Mouse (Mus musculus) forebrain, postnatal 0 days (tissue): ENCODE results near the gene P2ry4. TPM values are rescaled to one million over a fixed set of nuclear protein-coding genes. Genes with fewer than 3 reads are reported as not detected.
A peak's percentile ranks its signal among the peaks of the same experiment; 100 is the strongest.

ENCODE experiments used
- ATAC-seq: fragments of 200-750 bp; cut with Nextera tagmentation; 2 replicates; pipeline ENCODE4 v1.8.0; 2017; ENCODE audit warnings: mild to moderate bottlenecking, moderate library complexity
- DNase-seq: peaks from one replicate; pipeline ENCODE4 v3.0.0-alpha.2; 2015
- H3K27ac ChIP-seq: fragments of 300-500 bp; sonication (generic); 2 replicates; pipeline ENCODE4 v1.5.1; 2014; ENCODE audit warnings: low read depth, mild to moderate bottlenecking, antibody characterized with exemption, low read length, moderate library complexity, mixed read lengths
- H3K27me3 ChIP-seq: fragments of 300-500 bp; sonication (generic); 2 replicates; pipeline ENCODE4 v1.6.1; 2014; ENCODE audit warnings: mild to moderate bottlenecking, low read length, mixed read lengths; ENCODE audit not compliant: insufficient read depth
- H3K36me3 ChIP-seq: fragments of 300-500 bp; sonication (generic); 2 replicates; pipeline ENCODE4 v1.6.1; 2014; ENCODE audit warnings: mild to moderate bottlenecking, moderate library complexity; ENCODE audit not compliant: insufficient read depth
- H3K4me1 ChIP-seq: fragments of 300-500 bp; sonication (generic); 2 replicates; pipeline ENCODE4 v1.6.1; 2014; ENCODE audit warnings: antibody characterized with exemption; ENCODE audit not compliant: insufficient read depth
- H3K4me2 ChIP-seq: fragments of 300-500 bp; sonication (generic); 2 replicates; pipeline ENCODE4 v1.6.1; 2014; ENCODE audit warnings: low read depth, mild to moderate bottlenecking, moderate library complexity
- H3K4me3 ChIP-seq: fragments of 300-500 bp; sonication (generic); 2 replicates; pipeline ENCODE4 v1.5.1; 2014; ENCODE audit warnings: low read depth, low read length, mixed read lengths
- H3K9ac ChIP-seq: fragments of 300-500 bp; sonication (generic); 2 replicates; pipeline ENCODE4 v1.6.1; 2014; ENCODE audit warnings: mild to moderate bottlenecking
- H3K9me3 ChIP-seq: fragments of 300-500 bp; sonication (generic); 2 replicates; pipeline ENCODE4 v1.6.1; 2016; ENCODE audit warnings: low read length
- CTCF ChIP-seq: sonication (generic); IDR thresholded peaks from 2 replicates; pipeline ENCODE4 v1.5.1; 2016; ENCODE audit warnings: antibody characterized with exemption, control low read depth, low read depth
- WGBS: fragments of 180-500 bp; shearing (Covaris S2); extraction: QIAGEN DNeasy Blood & Tissue Kit; methylation state at CpG from one replicate; pipeline ENCODE4 v1.1.7; 2014; 5-methylcytosine and 5-hydroxymethylcytosine counted together
- polyA plus RNA-seq: library from polyadenylated mRNA; unstranded; fragments of >200 nt; fragmentation: Nextera tagmentation; extraction: Ambion mirVana; gene quantifications from 2 replicates; pipeline ENCODE4 v1.2.1, GENCODE M21; 2015
- total RNA-seq: library from RNA; depleted of rRNA; stranded (reverse); fragments of >200 nt; gene quantifications from 2 replicates; pipeline ENCODE4 v1.2.3, GENCODE M21; 2014

Gene P2ry4
- total and polyA plus RNA-seq, 2 experiments from 2014 or later = not detected

- 64% methylated on average over 2 of the region's 2 CpGs for WGBS
- Histone ChIP-seq H3K36me3 (peaks cover 9% of the 10 kb centered on the region; the same call in 1 of the 2 replicates), H3K4me2 (no peak overlapping the region), H3K9me3 (no peaks in the 10 kb centered on the region), H3K27me3 (no peaks in the 10 kb centered on the region), H3K4me1 (peaks cover 4% of the 10 kb centered on the region; the same call in 1 of the 2 replicates), H3K9ac (no peak overlapping the region), H3K27ac (no peak overlapping the region), H3K4me3 (no peak overlapping the region)
- ATAC-seq = no peak
- TF ChIP-seq CTCF = peak; percentile 32
- DNase-seq = peak; percentile 16
Observed at GRCm38 (mm10) chrX:100621366-100621765, 26.7 kb upstream of the P2ry4 start.

- no peak for TF ChIP-seq CTCF
- Histone ChIP-seq H3K27me3 (no peaks in the 10 kb centered on the region; the same call in 1 of the 2 replicates), H3K36me3 (peaks cover 4% of the 10 kb centered on the region; the same call in 1 of the 2 replicates), H3K4me2 (no peak overlapping the region), H3K27ac (no peak overlapping the region), H3K9ac (no peak overlapping the region), H3K4me1 (no peaks in the 10 kb centered on the region), H3K9me3 (no peaks in the 10 kb centered on the region), H3K4me3 (no peak overlapping the region)
- WGBS = 72% methylated on average over 3 of the region's 3 CpGs
- DNase-seq (no peak), ATAC-seq (no peak)
Observed at GRCm38 (mm10) chrX:100618488-100618887, 23.8 kb upstream of the P2ry4 start.

GRCm38 (mm10) chrX:100605314-100605713 is 10.6 kb upstream of the P2ry4 start, which contains the start of gene Arr3:
TSS of gene Arr3 (plus strand) at chrX:100605497.
- H3K36me3 ChIP-seq = no peaks in the 10 kb centered on the region
- no peaks in the 10 kb centered on the region for H3K4me1 ChIP-seq
- ATAC-seq = no peak
- no peaks in the 10 kb centered on the region for H3K27me3 ChIP-seq
- H3K9me3 ChIP-seq = no peaks in the 10 kb centered on the region
- no peak within 1 kb of the TSS for H3K4me2 ChIP-seq
- no peak within 1 kb of the TSS for H3K4me3 ChIP-seq
- no peak within 1 kb of the TSS for H3K27ac ChIP-seq
- H3K9ac ChIP-seq = no peak within 1 kb of the TSS
- TF ChIP-seq CTCF = no peak
- DNase-seq = no peak
- 48% methylated on average over 1 of the region's 1 CpGs for WGBS

GRCm38 (mm10) chrX:100599755-100600154 is 5.1 kb upstream of the P2ry4 start:
- Histone ChIP-seq H3K9me3 (no peaks in the 10 kb centered on the region), H3K27ac (no peak overlapping the region), H3K9ac (no peak overlapping the region), H3K4me2 (no peak overlapping the region), H3K4me1 (no peaks in the 10 kb centered on the region), H3K27me3 (no peaks in the 10 kb centered on the region), H3K4me3 (no peak overlapping the region), H3K36me3 (no peaks in the 10 kb centered on the region)
- no peak for TF ChIP-seq CTCF
- ATAC-seq (no peak), DNase-seq (no peak)
- WGBS = 62% methylated on average over 4 of the region's 4 CpGs

- Histone ChIP-seq H3K4me3 (no peak overlapping the region), H3K9ac (no peak overlapping the region), H3K27ac (no peak overlapping the region), H3K4me2 (no peak overlapping the region), H3K9me3 (no peaks in the 10 kb centered on the region), H3K27me3 (no peaks in the 10 kb centered on the region), H3K4me1 (no peaks in the 10 kb centered on the region), H3K36me3 (no peaks in the 10 kb centered on the region)
- ATAC-seq = peak; percentile 50; the same call in 1 of the 2 replicates
- DNase-seq = peak; percentile 31
- peak; percentile 60 for TF ChIP-seq CTCF
- 32% methylated on average over 5 of the region's 5 CpGs for WGBS
Observed at GRCm38 (mm10) chrX:100597439-100597838, 2.8 kb upstream of the P2ry4 start.

- no peak for TF ChIP-seq CTCF
- H3K27ac ChIP-seq = no peak within 1 kb of the TSS
- H3K4me1 ChIP-seq = no peaks in the 10 kb centered on the region
- DNase-seq (no peak), ATAC-seq (no peak)
- no peak within 1 kb of the TSS for H3K4me2 ChIP-seq
- H3K36me3 ChIP-seq = no peaks in the 10 kb centered on the region
- H3K9me3 ChIP-seq = no peaks in the 10 kb centered on the region
- 89% methylated on average over 1 of the region's 1 CpGs for WGBS
- H3K27me3 ChIP-seq = no peaks in the 10 kb centered on the region
- H3K9ac ChIP-seq = no peak within 1 kb of the TSS
- H3K4me3 ChIP-seq = no peak within 1 kb of the TSS
Observed at GRCm38 (mm10) chrX:100571951-100572350, 22.7 kb downstream of the P2ry4 start, which contains the start of gene Awat1. TSS of gene Awat1 (plus strand) at chrX:100572251.

GRCm38 (mm10) chrX:100565696-100566095 is 29.0 kb downstream of the P2ry4 start:
- H3K4me3 ChIP-seq = no peak overlapping the region
- DNase-seq (no peak), ATAC-seq (no peak)
- H3K9me3 ChIP-seq = no peaks in the 10 kb centered on the region
- H3K27me3 ChIP-seq = no peaks in the 10 kb centered on the region
- 86% methylated on average over 3 of the region's 3 CpGs for WGBS
- no peak overlapping the region for H3K9ac ChIP-seq
- TF ChIP-seq CTCF = no peak
- H3K27ac ChIP-seq = no peak overlapping the region
- H3K4me2 ChIP-seq = no peak overlapping the region
- no peaks in the 10 kb centered on the region for H3K4me1 ChIP-seq
- H3K36me3 ChIP-seq = no peaks in the 10 kb centered on the region
